Mouse (Mus musculus) ES-E14 (cell line): ENCODE results near the gene 1110059E24Rik. TPM values are rescaled to one million over a fixed set of nuclear protein-coding genes. Genes with fewer than 3 reads are reported as not detected.
"Not testable (repeated sequence)": the region's sequence is repeated elsewhere in the genome, so short reads cannot be mapped to it uniquely, and the experiment has no call there.

Source experiments
- DNase-seq: peaks from one replicate; pipeline ENCODE4 v3.0.0-alpha.2; 2013; ENCODE audit warnings: low read depth, low spot score
- H3K27ac ChIP-seq: 2 replicates; pipeline ENCODE4 v1.5.1; 2012; ENCODE audit warnings: low read depth, mild to moderate bottlenecking, low read length, moderate library complexity, mixed read lengths; ENCODE audit not compliant: poor library complexity, insufficient read depth, severe bottlenecking
- H3K36me3 ChIP-seq: 2 replicates; pipeline ENCODE4 v1.6.1; 2012; ENCODE audit warnings: mild to moderate bottlenecking, low read length, moderate library complexity, mixed read lengths; ENCODE audit not compliant: control insufficient read depth, poor library complexity, insufficient read depth, severe bottlenecking
- H3K4me1 ChIP-seq, 2 experiments: fragments of 150-350 bp in 1 of 2; sonication (generic) in 1 of 2; 2 replicates each; pipeline ENCODE4 v1.6.1; 2012; ENCODE audit warnings: low read length in 2 of 2, mild to moderate bottlenecking in 1 of 2, mixed read lengths in 1 of 2; ENCODE audit not compliant: control insufficient read depth in 2 of 2, insufficient read depth in 2 of 2, poor library complexity in 1 of 2
- H3K4me3 ChIP-seq, 2 experiments: fragments of 150-350 bp in 1 of 2; sonication (generic) in 1 of 2; 2 replicates each; pipeline ENCODE4 v1.5.1; 2012; ENCODE audit warnings: low read length in 2 of 2, low read depth in 1 of 2, mild to moderate bottlenecking in 1 of 2, mixed read lengths in 1 of 2; ENCODE audit not compliant: insufficient read depth in 1 of 2, poor library complexity in 1 of 2, severe bottlenecking in 1 of 2
- H3K9ac ChIP-seq: 2 replicates; pipeline ENCODE4 v1.6.1; 2012; ENCODE audit warnings: low read depth, mild to moderate bottlenecking, low read length, mixed read lengths; ENCODE audit not compliant: poor library complexity, insufficient read depth, severe bottlenecking
- H3K9me3 ChIP-seq: fragments of 150-350 bp; sonication (generic); 2 replicates; pipeline ENCODE4 v1.6.1; 2012; ENCODE audit warnings: low read depth, mild to moderate bottlenecking, low read length; ENCODE audit not compliant: control insufficient read depth, insufficient read depth
- CHD2 ChIP-seq: IDR thresholded peaks from 2 replicates; pipeline ENCODE4 v1.6.1; 2014; ENCODE audit warnings: mild to moderate bottlenecking, low read depth, low read length, inconsistent platforms
- HCFC1 ChIP-seq: IDR thresholded peaks from 2 replicates; pipeline ENCODE4 v1.6.1; 2012; ENCODE audit warnings: low read length, inconsistent platforms, borderline replicate concordance; ENCODE audit not compliant: insufficient read depth
- MAFK ChIP-seq: IDR thresholded peaks from 2 replicates; pipeline ENCODE4 v1.6.1; 2014; ENCODE audit warnings: mild to moderate bottlenecking, low read depth, low read length, inconsistent platforms; ENCODE audit not compliant: insufficient read depth
- ZC3H11A ChIP-seq: IDR thresholded peaks from 2 replicates; pipeline ENCODE4 v1.6.1; 2012; ENCODE audit warnings: low read depth, mild to moderate bottlenecking, inconsistent platforms, low read length, borderline replicate concordance
- ZNF384 ChIP-seq: IDR thresholded peaks from 2 replicates; pipeline ENCODE4 v1.6.1; 2012; ENCODE audit warnings: low read depth, low read length, inconsistent platforms
- in situ Hi-C, 2 experiments: fragments of 600-800 bp; cut with MboI; formaldehyde crosslinking; loops; one replicate each; pipeline ENCODE4 v1.15.1; 2025; ENCODE audit warnings: low sequenced_read_pairs in 2 of 2, inconsistent platforms in 1 of 2; ENCODE audit not compliant: unreplicated experiment in 2 of 2
- total RNA-seq: library from RNA; depleted of rRNA; stranded (reverse); fragments of 300-350 nt; gene quantifications from 2 replicates; pipeline ENCODE4 v1.2.3, GENCODE M21; 2012

Gene 1110059E24Rik
- total RNA-seq, 1 experiment: 38.9 TPM

DNA sequence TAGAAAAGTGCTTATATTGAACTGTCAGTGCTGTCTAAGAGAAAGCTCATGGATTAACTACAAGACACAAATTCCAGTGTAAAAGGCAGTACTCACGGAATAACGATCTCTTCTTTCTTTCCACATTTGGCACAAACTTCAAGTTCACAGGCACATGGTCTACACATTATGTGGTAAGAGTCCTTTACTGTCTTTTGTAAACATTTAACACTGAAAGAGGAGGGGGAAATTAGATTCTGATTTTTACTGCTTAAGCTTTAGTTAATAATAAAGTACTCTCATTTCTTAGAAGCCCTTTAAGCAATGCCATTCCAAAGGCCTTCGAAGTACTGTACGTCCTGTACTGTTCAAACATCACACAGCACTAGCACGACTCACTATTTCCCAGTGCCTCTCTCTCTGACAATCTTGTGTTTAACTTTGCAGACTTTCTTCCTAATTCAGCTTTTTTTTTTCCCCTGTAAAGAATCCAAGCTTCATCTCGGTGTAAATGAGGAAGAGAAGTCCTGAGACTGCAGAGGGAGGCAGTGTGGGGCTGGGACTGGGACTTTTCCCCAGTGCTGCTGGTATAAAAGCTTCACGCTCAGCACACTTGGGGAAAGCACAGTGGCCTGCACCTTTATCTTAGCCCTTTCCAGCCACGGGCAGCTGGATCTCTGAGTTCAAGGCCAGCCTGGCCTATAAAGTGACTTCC lies 54.0 kb downstream of the 1110059E24Rik start:
- Histone ChIP-seq H3K9me3 (no peaks in the 10 kb centered on the region), H3K36me3 (peaks cover 2% of the 10 kb centered on the region; the same call in 1 of the 2 replicates), H3K4me1 (peaks cover 2% of the 10 kb centered on the region in 2 experiments; a peak in 1 of 4 replicates), H3K9ac (no peak overlapping the region), H3K27ac (no peak overlapping the region), H3K4me3 (no peak overlapping the region)
- DNase-seq: no peak
- in situ Hi-C loops: no loop called here
- TF ChIP-seq CHD2: no peak
- no peak for TF ChIP-seq ZC3H11A
- no peak for TF ChIP-seq MAFK
- TF ChIP-seq ZNF384: no peak
- no peak for TF ChIP-seq HCFC1

DNA sequence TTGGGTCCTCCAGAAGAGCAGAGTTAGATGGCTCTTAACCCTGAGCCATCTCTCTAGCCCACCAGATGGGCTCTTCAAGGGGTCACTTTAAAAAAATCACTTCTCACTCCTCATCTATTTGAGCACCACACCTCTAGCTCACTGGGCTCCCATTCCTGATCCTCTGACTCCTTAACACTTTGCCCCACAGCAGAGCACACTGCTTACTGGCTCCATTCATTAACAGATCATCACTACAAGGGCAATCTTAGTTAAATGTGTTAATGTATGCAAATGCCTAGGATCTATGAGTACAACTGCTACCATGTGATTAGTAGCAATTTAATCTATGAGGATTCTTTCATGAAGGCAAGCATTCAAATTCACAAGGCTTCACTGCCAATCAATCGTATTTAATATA lies 58.1 kb downstream of the 1110059E24Rik start:
- in situ Hi-C loops: no loop called here
- Histone ChIP-seq H3K4me3 (no peak overlapping the region), H3K9me3 (no peaks in the 10 kb centered on the region), H3K36me3 (peaks cover 2% of the 10 kb centered on the region; the same call in 1 of the 2 replicates), H3K9ac (no peak overlapping the region), H3K4me1 (no peaks in the 10 kb centered on the region), H3K27ac (no peak overlapping the region)
- TF ChIP-seq CHD2 (no peak), MAFK (no peak), ZNF384 (no peak), HCFC1 (no peak), ZC3H11A (no peak)
- no peak for DNase-seq

DNA sequence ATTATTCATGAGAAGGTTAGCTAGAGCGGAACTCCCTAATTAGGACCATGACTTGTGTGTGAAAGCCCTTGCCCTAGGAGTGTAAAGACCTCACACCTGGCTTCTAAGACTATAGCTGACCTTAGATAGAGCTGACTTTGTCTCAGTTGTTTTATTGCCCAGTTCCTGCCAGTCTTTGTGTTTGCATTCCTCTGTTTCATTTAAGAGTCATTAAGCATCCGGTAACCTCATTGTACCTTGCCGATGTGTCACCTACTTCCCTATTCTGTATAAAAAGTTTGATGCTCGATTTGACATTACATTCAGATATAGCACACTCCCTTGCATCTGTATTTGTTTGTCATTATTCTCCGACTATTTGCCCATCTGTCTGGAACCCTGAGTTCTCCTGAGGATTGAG lies 60.6 kb downstream of the 1110059E24Rik start:
- H3K36me3 ChIP-seq, H3K9me3 ChIP-seq, in situ Hi-C loops, H3K4me3 ChIP-seq, H3K27ac ChIP-seq, H3K9ac ChIP-seq, DNase-seq, H3K4me1 ChIP-seq: not testable (repeated sequence)

DNA sequence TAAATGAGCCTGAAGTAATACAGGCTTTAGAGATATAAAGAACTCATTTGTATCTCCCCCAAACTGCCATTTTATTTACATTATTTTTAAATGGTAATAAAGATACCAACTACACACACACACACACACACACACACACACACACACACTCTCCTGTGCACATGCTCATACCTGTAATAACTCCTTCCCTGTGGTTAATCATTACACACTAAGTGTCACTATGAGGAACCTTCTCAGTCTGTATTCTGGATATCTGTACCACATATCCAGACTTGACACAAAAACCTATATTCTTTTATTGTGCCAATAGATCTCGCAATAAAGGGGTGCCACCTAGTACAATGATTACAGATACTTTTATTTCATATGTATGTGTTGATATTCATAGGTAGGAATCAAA lies 62.9 kb downstream of the 1110059E24Rik start:
- Histone ChIP-seq H3K4me3 (no peak overlapping the region), H3K27ac (no peak overlapping the region), H3K36me3 (no peaks in the 10 kb centered on the region), H3K9ac (no peak overlapping the region), H3K4me1 (no peaks in the 10 kb centered on the region), H3K9me3 (no peaks in the 10 kb centered on the region)
- TF ChIP-seq MAFK: no peak
- TF ChIP-seq HCFC1: no peak
- TF ChIP-seq ZC3H11A: no peak
- TF ChIP-seq CHD2: no peak
- no peak for TF ChIP-seq ZNF384
- in situ Hi-C loops: no loop called here
- DNase-seq: no peak

DNA sequence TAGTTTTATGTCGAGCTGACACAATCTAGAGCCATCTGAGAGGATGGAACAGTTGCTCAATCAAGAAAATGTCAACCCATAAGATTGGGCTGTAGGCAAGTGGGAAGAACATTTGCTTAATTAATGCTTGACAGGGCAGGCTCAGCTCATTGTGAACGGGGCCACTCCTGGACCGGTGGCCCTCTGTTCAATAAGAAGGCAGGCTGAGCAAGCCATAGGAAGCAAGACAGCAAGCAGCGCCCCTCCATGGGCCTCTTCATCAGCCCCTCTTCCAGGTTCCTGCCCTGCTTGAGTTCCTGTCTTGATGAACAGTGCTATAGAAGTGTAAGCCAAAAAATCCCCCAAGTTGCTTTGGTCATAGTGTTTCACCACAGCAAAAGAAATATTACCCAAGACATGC lies 65.2 kb downstream of the 1110059E24Rik start:
- Histone ChIP-seq H3K9ac (no peak overlapping the region), H3K36me3 (no peaks in the 10 kb centered on the region), H3K4me1 (no peaks in the 10 kb centered on the region; a peak in 1 of 4 replicates), H3K4me3 (no peak overlapping the region), H3K27ac (no peak overlapping the region), H3K9me3 (no peaks in the 10 kb centered on the region)
- DNase-seq: no peak
- TF ChIP-seq CHD2 (no peak), ZC3H11A (no peak), HCFC1 (no peak), MAFK (no peak), ZNF384 (no peak)
- in situ Hi-C loops: no loop called here
